Mouse (Mus musculus) kidney, postnatal 0 days (tissue): ENCODE measurements around the gene Myo1g. TPM values are rescaled to one million over a fixed set of nuclear protein-coding genes. Genes with fewer than 3 reads are reported as not detected.

Experiments used
- ATAC-seq: fragments of 200-750 bp; cut with Nextera tagmentation; replicated peaks from 2 replicates; pipeline ENCODE4 v1.8.0; 2017; ENCODE audit warnings: low read depth, moderate number of reproducible peaks, moderate TSS enrichment, moderate library complexity; ENCODE audit not compliant: low FRiP score
- DNase-seq: peaks from one replicate; pipeline ENCODE4 v3.0.0-alpha.2; 2016; ENCODE audit warnings: low spot score
- H3K27ac ChIP-seq: fragments of 300-500 bp; sonication (generic); 2 replicates; pipeline ENCODE4 v1.5.1; 2014; ENCODE audit warnings: mild to moderate bottlenecking
- H3K27me3 ChIP-seq: fragments of 300-500 bp; sonication (generic); 2 replicates; pipeline ENCODE4 v1.6.1; 2014; ENCODE audit warnings: low read length, mixed read lengths; ENCODE audit not compliant: insufficient read depth
- H3K36me3 ChIP-seq: fragments of 300-500 bp; sonication (generic); 2 replicates; pipeline ENCODE4 v1.6.1; 2014; ENCODE audit warnings: low read length, mixed read lengths; ENCODE audit not compliant: insufficient read depth
- H3K4me1 ChIP-seq: fragments of 300-500 bp; sonication (generic); replicated peaks from 2 replicates; pipeline ENCODE4 v1.6.1; 2014; ENCODE audit warnings: antibody characterized with exemption, low read length, mixed read lengths; ENCODE audit not compliant: insufficient read depth
- H3K4me2 ChIP-seq: fragments of 300-500 bp; sonication (generic); 2 replicates; pipeline ENCODE4 v1.6.1; 2014; ENCODE audit warnings: mild to moderate bottlenecking, low read length, moderate library complexity, mixed read lengths
- H3K4me3 ChIP-seq: fragments of 300-500 bp; sonication (generic); replicated peaks from 2 replicates; pipeline ENCODE4 v1.5.1; 2014; ENCODE audit warnings: low read depth, low read length
- H3K9ac ChIP-seq: fragments of 300-500 bp; sonication (generic); 2 replicates; pipeline ENCODE4 v1.6.1; 2014; ENCODE audit warnings: low read depth, low read length
- H3K9me3 ChIP-seq: fragments of 300-500 bp; sonication (generic); replicated peaks from 2 replicates; pipeline ENCODE4 v1.6.1; 2016; ENCODE audit warnings: low read length, inconsistent platforms, mixed read lengths
- CTCF ChIP-seq: IDR thresholded peaks from 2 replicates; pipeline ENCODE4 v1.5.1; 2016; ENCODE audit warnings: antibody characterized with exemption, low read depth, mild to moderate bottlenecking, moderate library complexity
- WGBS: fragments of 180-500 bp; shearing (Covaris S2); extraction: QIAGEN DNeasy Blood & Tissue Kit; methylation state at CpG from one replicate; pipeline ENCODE4 v1.1.7; 2014; 5-methylcytosine and 5-hydroxymethylcytosine counted together
- polyA plus RNA-seq: library from polyadenylated mRNA; unstranded; fragments of >200 nt; fragmentation: Nextera tagmentation; extraction: Ambion mirVana; gene quantifications from 2 replicates; pipeline ENCODE4 v1.2.1, GENCODE M21; 2015

Gene Myo1g
- polyA plus RNA-seq, 1 experiment from 2014 or later = 0.42 TPM

GRCm38 (mm10) chr11:6549770-6550169 lies 29.0 kb upstream of the Myo1g start:
- no peak overlapping the region for H3K27ac ChIP-seq
- no peak for ATAC-seq
- peaks cover 3% of the 10 kb centered on the region; the same call in 1 of the 2 replicates for H3K36me3 ChIP-seq
- H3K9ac ChIP-seq = no peak overlapping the region
- DNase-seq = no peak
- peaks cover 7% of the 10 kb centered on the region; the same call in 1 of the 2 replicates for H3K4me1 ChIP-seq
- WGBS = 92% methylated on average over 2 of the region's 2 CpGs
- no peak overlapping the region for H3K4me3 ChIP-seq
- H3K27me3 ChIP-seq = no peaks in the 10 kb centered on the region
- no peaks in the 10 kb centered on the region for H3K9me3 ChIP-seq
- TF ChIP-seq CTCF = no peak
- no peak overlapping the region for H3K4me2 ChIP-seq

DNA sequence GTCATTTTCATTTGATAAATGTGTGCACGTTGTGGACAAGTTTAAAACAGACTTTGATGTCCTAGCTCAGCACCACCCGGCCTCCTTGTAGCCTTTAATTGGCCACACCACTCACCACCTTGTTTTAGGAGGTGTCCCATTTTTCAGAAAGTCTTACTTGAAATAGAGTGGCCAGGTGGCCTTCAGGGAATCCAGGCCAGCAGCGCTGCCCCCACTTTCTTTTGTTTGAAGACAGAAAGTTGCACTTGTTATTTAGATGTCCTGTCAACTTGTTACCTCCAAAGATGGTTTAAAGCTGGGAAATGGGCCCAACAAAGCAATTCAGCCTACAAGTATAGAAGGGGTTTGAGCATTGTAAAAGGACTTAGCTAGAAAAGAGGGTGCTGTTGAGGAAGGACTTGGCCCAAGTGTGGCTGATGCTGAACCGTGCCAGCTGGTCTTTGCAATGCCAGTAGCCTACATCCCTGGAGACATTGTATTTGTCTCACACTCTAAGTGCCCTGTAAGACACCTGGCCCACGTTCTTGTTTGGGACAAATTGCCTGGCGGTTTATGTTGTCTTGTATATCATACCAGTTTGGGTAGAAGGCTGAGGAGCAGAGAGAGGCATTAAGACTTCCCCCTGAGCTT lies 27.0 kb upstream of the Myo1g start:
- DNase-seq (no peak), ATAC-seq (no peak)
- 20% methylated on average over 6 of the region's 6 CpGs for WGBS
- peaks cover 7% of the 10 kb centered on the region; the same call in 1 of the 2 replicates for H3K4me1 ChIP-seq
- no peak for TF ChIP-seq CTCF
- H3K4me3 ChIP-seq = peak overlapping the region; percentile 83
- H3K27ac ChIP-seq = peak overlapping the region; percentile 98
- peak overlapping the region; percentile 72 for H3K4me2 ChIP-seq
- H3K9me3 ChIP-seq = no peaks in the 10 kb centered on the region
- peak overlapping the region; percentile 92 for H3K9ac ChIP-seq
- H3K27me3 ChIP-seq = no peaks in the 10 kb centered on the region
- H3K36me3 ChIP-seq = no peaks in the 10 kb centered on the region

- no peaks in the 10 kb centered on the region for H3K36me3 ChIP-seq
- H3K27ac ChIP-seq = peak overlapping the region; percentile 98
- peak overlapping the region; percentile 83 for H3K4me3 ChIP-seq
- no peaks in the 10 kb centered on the region for H3K9me3 ChIP-seq
- no peak for TF ChIP-seq CTCF
- H3K9ac ChIP-seq = peak overlapping the region; percentile 92
- H3K4me1 ChIP-seq = peaks cover 7% of the 10 kb centered on the region; the same call in 1 of the 2 replicates
- no peaks in the 10 kb centered on the region for H3K27me3 ChIP-seq
- ATAC-seq = peak; percentile 58
- H3K4me2 ChIP-seq = peak overlapping the region; percentile 72
- WGBS = under 1% methylated on average over 31 of the region's 41 CpGs
- peak; percentile 67 for DNase-seq
Observed at GRCm38 (mm10) chr11:6547037-6547680, 26.4 kb upstream of the Myo1g start.

DNA sequence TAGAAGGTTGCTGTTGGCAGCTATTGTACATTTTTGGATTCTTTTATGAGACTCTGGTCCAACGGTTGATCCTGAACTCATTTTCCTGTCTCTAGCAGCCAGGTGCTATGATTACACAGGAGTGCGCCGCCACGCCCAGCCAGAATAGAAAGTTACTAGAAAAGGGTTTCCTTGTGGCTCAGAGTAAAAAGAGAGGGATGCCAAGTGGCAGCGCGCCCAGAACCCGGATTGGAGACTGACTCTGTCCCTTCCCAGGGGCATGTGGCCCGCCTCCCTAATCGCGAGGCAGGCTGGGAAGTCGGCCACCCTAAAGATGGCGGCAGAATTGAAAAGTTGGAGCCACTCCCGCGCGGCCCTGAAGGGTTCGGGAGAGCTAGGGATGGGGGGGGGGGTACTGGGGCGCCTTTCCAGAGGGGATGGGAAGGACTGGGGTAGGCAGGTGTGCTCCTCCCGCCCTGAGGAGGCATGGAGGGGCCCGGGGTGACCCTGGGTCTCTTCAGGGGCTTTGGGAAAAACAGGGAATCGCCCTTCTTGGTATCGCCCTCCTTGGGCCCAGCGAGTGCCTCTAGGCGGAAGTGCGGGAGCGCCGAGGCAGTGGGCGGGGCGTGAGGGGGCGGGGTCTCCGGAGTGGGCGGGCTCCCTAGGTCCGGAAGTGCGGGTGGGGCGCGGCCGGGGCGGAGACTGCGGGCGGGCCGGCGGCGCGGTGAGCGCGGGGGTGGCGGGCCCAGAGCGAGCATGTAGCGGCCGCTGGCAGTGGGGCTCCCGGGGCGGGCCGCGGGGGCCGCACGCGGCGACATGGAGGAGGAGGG lies 25.6 kb upstream of the Myo1g start, which contains the start of gene Ccm2:
Gene Ccm2, plus strand, starts transcription at position 683 of the 809 bp plus-strand sequence.
- H3K9ac ChIP-seq = peak within 1 kb of the TSS; percentile 92
- peak within 1 kb of the TSS; percentile 72 for H3K4me2 ChIP-seq
- no peaks in the 10 kb centered on the region for H3K9me3 ChIP-seq
- DNase-seq (peak; percentile 97), ATAC-seq (peak; percentile 97)
- peak within 1 kb of the TSS; percentile 83 for H3K4me3 ChIP-seq
- no peak for TF ChIP-seq CTCF
- no peaks in the 10 kb centered on the region for H3K36me3 ChIP-seq
- WGBS = under 1% methylated on average over 51 of the region's 57 CpGs
- peak within 1 kb of the TSS; percentile 98 for H3K27ac ChIP-seq
- no peaks in the 10 kb centered on the region for H3K27me3 ChIP-seq
- peaks cover 7% of the 10 kb centered on the region; the same call in 1 of the 2 replicates for H3K4me1 ChIP-seq

DNA sequence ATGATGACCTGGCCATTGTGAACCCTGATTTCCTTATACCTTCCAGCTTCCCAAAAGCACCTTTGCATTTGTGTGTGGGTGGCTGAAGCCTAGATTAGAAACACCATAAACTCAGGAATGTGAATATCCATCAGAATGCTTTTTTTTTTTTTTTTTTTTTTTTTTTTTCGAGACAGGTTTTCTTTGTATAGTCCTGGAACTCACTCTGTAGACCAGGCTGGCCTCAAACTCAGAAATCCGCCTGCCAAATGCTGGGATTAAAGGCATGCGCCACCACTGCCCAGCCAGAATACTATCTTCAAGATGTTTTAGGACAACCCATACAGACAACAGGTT lies 25.1 kb upstream of the Myo1g start:
- no peaks in the 10 kb centered on the region for H3K27me3 ChIP-seq
- no peak for TF ChIP-seq CTCF
- 23% methylated on average over 3 of the region's 3 CpGs for WGBS
- peaks cover 7% of the 10 kb centered on the region; the same call in 1 of the 2 replicates for H3K4me1 ChIP-seq
- H3K9me3 ChIP-seq = no peaks in the 10 kb centered on the region
- no peaks in the 10 kb centered on the region for H3K36me3 ChIP-seq
- ATAC-seq = 0 out of 2 replicates have a peak, but pooled peaks have one; percentile 7
- peak overlapping the region; percentile 83 for H3K4me3 ChIP-seq
- H3K27ac ChIP-seq = peak overlapping the region; percentile 98
- no peak for DNase-seq
- H3K9ac ChIP-seq = peak overlapping the region; percentile 92
- peak overlapping the region; percentile 72 for H3K4me2 ChIP-seq
